Mouse (Mus musculus) fat pad, adult 2 months (tissue): ENCODE results near the gene Opcml.
A peak's percentile ranks its signal among the peaks of the same experiment; 100 is the strongest.

ENCODE experiments used
- DNase-seq: peaks from one replicate; pipeline ENCODE4 v3.0.0-alpha.2; 2011; ENCODE audit warnings: low read depth, low spot score; ENCODE audit errors: extremely low read depth

Gene Opcml

GRCm38 (mm10) chr9:28481261-28481660 is 690.7 kb downstream of the Opcml start:
- no peak for DNase-seq

GRCm38 (mm10) chr9:28488499-28488898 is 697.9 kb downstream of the Opcml start:
- DNase-seq, result no peak

- no peak for DNase-seq
Observed at GRCm38 (mm10) chr9:28489828-28490227, 699.3 kb downstream of the Opcml start.

- DNase-seq, result no peak
Observed at GRCm38 (mm10) chr9:28490410-28490809, 699.8 kb downstream of the Opcml start.

GRCm38 (mm10) chr9:28499841-28500794 is 709.5 kb downstream of the Opcml start:
- DNase-seq, result no peak

GRCm38 (mm10) chr9:28513905-28514304 is 723.3 kb downstream of the Opcml start:
- DNase-seq, result no peak

- DNase-seq, result no peak
Observed at GRCm38 (mm10) chr9:28533191-28533590, 742.6 kb downstream of the Opcml start.

GRCm38 (mm10) chr9:28535006-28535405 is 744.4 kb downstream of the Opcml start:
- no peak for DNase-seq

GRCm38 (mm10) chr9:28536637-28537036 is 746.1 kb downstream of the Opcml start:
- DNase-seq, result peak; percentile 14

- DNase-seq, result no peak
Observed at GRCm38 (mm10) chr9:28548189-28548588, 757.6 kb downstream of the Opcml start.

GRCm38 (mm10) chr9:28552387-28553182 is 762.0 kb downstream of the Opcml start:
- no peak for DNase-seq

GRCm38 (mm10) chr9:28558628-28559027 is 768.1 kb downstream of the Opcml start:
- DNase-seq, result no peak

- DNase-seq, result no peak
Observed at GRCm38 (mm10) chr9:28561761-28562160, 771.2 kb downstream of the Opcml start.

GRCm38 (mm10) chr9:28563066-28563683 is 772.6 kb downstream of the Opcml start:
- no peak for DNase-seq

GRCm38 (mm10) chr9:28569041-28569522 is 778.5 kb downstream of the Opcml start:
- DNase-seq, result no peak

- no peak for DNase-seq
Observed at GRCm38 (mm10) chr9:28569776-28570175, 779.2 kb downstream of the Opcml start.

GRCm38 (mm10) chr9:28571682-28572081 is 781.1 kb downstream of the Opcml start:
- DNase-seq, result no peak

- DNase-seq, result no peak
Observed at GRCm38 (mm10) chr9:28572136-28572774, 781.7 kb downstream of the Opcml start.

- DNase-seq, result no peak
Observed at GRCm38 (mm10) chr9:28578730-28579129, 788.2 kb downstream of the Opcml start.

GRCm38 (mm10) chr9:28587253-28587652 is 796.7 kb downstream of the Opcml start:
- DNase-seq, result no peak
